Comparison of ENCODE assay signal across 23 mouse cellular contexts in genomic region chrX:52072410-52072809, GRCm38 (mm10).
"Had no signal": no experiment of that assay in that cellular context is flagged by ENCODE, and none has a peak within 500 bp of the region (broad histone marks: within the 10 kb centered on the region; RNA-seq: fewer than 3 reads in every experiment).

No protein-coding gene starts in this region.

- DNase-seq: gastrocnemius, adult 2 months; gastrocnemius, postnatal 10 days; gastrocnemius, postnatal 25 days; heart, adult 18-20 months; heart, postnatal 10 days; heart, postnatal 4 days; kidney, postnatal 25 days; kidney, postnatal 4 days had no signal

- H3K27ac ChIP-seq: gastrocnemius, adult 2 months; heart, embryonic 10.5 days; hindbrain, embryonic 10.5 days; hindbrain, embryonic 12.5 days; hindbrain, embryonic 14.5 days; intestine, embryonic 15.5 days; layer of hippocampus, adult 2 months; left cerebral cortex, adult 2 months; limb, embryonic 10.5 days; limb, embryonic 12.5 days; liver, embryonic 14.5 days had no signal

- H3K9ac ChIP-seq: heart, embryonic 12.5 days; hindbrain, embryonic 12.5 days; hindbrain, embryonic 14.5 days; intestine, embryonic 15.5 days; limb, embryonic 12.5 days; liver, embryonic 14.5 days had no signal

- H3K27me3 ChIP-seq: heart, embryonic 12.5 days; hindbrain, embryonic 12.5 days; intestine, embryonic 15.5 days had no signal

- H3K9me3 ChIP-seq: heart, embryonic 10.5 days; heart, embryonic 12.5 days; hindbrain, embryonic 10.5 days; hindbrain, embryonic 12.5 days; intestine, embryonic 15.5 days; limb, embryonic 10.5 days; limb, embryonic 12.5 days had no signal

- ATAC-seq: hindbrain, embryonic 16.5 days; inflammation-experienced regulatory T-cells, adult 6 months; intestine, embryonic 15.5 days; intestine, postnatal 0 days had no signal

- H3K4me1 ChIP-seq: heart, embryonic 10.5 days; heart, embryonic 12.5 days; hindbrain, embryonic 10.5 days; hindbrain, embryonic 12.5 days; intestine, embryonic 15.5 days; limb, embryonic 10.5 days; limb, embryonic 12.5 days had no signal

- H3K36me3 ChIP-seq: heart, embryonic 10.5 days; heart, embryonic 12.5 days; hindbrain, embryonic 10.5 days; hindbrain, embryonic 12.5 days; intestine, embryonic 15.5 days; limb, embryonic 10.5 days; limb, embryonic 12.5 days had no signal

- H3K4me2 ChIP-seq: heart, embryonic 12.5 days; hindbrain, embryonic 12.5 days; hindbrain, embryonic 14.5 days; intestine, embryonic 15.5 days; limb, embryonic 12.5 days; liver, embryonic 11.5 days had no signal

- H3K4me3 ChIP-seq: gastrocnemius, adult 2 months; heart, embryonic 10.5 days; heart, embryonic 12.5 days; hindbrain, embryonic 10.5 days; hindbrain, embryonic 12.5 days; intestine, embryonic 15.5 days; layer of hippocampus, adult 2 months; left cerebral cortex, adult 2 months; limb, embryonic 10.5 days; limb, embryonic 12.5 days had no signal
